Mouse (Mus musculus): ENCODE measurements around the gene Pex16. TPM values are rescaled to one million over a fixed set of nuclear protein-coding genes. Genes with fewer than 3 reads are reported as not detected.

The Pex16 gene
- total RNA-seq (2021), result 10 to 100 TPM; 24.8 to 27.4 TPM
- long read RNA-seq, experiment 1, transcript Pex16-201 (11 exons, 1,392 nt), result major isoform, 14 of 19 reads
- long read RNA-seq, experiment 1, partial matches to known transcripts, result 0 of 19 reads
- long read RNA-seq, experiment 1, other reads (novel, unspliced or antisense), result 4 of 19 reads
- long read RNA-seq, experiment 2, transcript Pex16-201 (11 exons, 1,392 nt), result major isoform, 12 of 19 reads
- long read RNA-seq, experiment 2, partial matches to known transcripts, result 5 of 19 reads
- long read RNA-seq, experiment 2, other reads (novel, unspliced or antisense), result 1 of 19 reads

DNA sequence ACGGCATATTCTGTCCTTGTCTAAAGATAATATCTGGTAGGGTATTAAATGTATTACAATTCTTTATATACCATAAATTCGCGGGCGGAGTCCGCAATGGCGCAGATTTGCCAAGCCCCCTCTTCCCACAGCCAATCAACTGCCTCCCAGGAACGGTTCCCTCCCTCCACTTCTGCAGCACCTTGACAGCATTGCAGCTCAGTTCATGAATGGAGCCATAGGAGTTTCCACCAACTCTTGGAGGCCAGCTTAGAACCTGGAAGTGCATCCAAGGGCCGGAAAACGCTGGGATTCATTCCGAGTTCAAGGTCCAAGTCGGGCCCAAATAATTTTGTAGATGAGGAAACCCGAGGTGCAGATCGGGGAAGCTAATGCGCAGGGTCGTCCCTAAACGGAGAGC lies at the start of gene Pex16, which contains the start of gene Large2:
Gene Pex16 (plus strand): TSS at position 163 of the 400 bp plus-strand sequence.
Gene Large2 (minus strand): TSS at position 356 of the 400 bp plus-strand sequence.
- DNase-seq, result peak; percentile 51 to 59

DNA sequence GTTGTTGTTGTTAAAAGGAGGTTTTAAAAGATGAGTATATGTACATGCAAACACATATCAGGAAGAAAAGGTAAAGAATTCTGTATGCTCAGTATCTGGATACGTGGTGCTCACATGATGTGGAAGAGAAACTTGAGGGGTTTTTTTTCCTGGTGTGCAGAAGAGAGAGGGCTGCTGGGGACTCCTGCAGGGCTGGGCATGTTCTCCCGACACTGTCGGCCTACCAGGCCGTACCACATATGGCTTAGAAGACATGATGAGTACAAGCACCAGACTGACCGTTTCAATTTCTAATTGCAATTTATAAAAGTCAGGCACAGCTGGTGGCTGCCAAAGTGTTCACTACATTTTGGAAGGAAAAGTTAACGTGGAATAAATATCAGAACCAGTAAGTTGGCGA lies 48.8 kb upstream of the Pex16 start:
- DNase-seq, result no peak

GRCm38 (mm10) chr2:92326221-92326620 lies 48.3 kb upstream of the Pex16 start:
- DNase-seq, result no peak

DNA sequence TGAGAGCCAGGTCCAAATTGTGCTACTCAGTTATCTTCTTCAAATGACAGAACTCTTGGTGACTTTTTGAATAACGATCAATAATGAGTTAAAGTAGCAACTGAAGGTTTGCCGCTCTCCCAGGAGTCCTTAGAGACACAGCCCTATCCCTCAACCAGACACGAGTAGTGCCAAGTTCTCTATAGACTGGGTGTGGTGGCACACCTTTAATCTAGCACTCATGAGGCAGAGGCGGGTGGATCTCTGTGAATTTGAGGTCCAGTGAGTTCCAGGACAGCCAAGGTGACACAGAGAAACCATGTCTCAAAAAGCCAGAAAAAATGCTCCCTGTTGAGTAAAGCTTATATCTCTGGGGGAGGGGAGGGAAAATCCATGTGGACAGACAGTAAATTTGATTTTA lies 46.9 kb upstream of the Pex16 start:
- DNase-seq, result no peak

DNA sequence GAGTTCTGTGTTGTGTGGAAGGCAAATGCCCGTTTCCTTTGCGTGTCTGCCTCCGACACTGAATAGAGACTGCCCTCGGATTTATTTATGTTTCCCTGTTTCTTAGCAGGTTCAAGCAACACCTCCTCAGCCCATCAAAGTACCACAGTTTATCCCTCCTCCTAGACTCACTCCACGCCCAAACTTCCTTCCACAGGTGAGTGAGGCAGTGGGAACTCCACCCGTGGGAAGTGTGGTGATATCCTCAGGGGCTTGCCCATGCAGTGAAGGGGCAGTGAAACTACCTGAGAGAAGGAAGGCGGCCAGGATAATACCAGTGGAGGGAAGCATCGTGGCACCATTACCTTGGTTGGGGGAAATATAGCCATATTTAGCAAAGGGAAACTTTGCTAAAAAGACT lies 46.3 kb upstream of the Pex16 start:
- no peak for DNase-seq

- DNase-seq, result peak; percentile 29 to 56
Measured at GRCm38 (mm10) chr2:92330840-92331239, 43.6 kb upstream of the Pex16 start.

GRCm38 (mm10) chr2:92331410-92331809 lies 43.1 kb upstream of the Pex16 start:
- DNase-seq, result no peak

- DNase-seq, result no peak
Measured at GRCm38 (mm10) chr2:92331871-92332270, 42.6 kb upstream of the Pex16 start.

- no peak for DNase-seq
Measured at GRCm38 (mm10) chr2:92342418-92342817, 32.1 kb upstream of the Pex16 start.

DNA sequence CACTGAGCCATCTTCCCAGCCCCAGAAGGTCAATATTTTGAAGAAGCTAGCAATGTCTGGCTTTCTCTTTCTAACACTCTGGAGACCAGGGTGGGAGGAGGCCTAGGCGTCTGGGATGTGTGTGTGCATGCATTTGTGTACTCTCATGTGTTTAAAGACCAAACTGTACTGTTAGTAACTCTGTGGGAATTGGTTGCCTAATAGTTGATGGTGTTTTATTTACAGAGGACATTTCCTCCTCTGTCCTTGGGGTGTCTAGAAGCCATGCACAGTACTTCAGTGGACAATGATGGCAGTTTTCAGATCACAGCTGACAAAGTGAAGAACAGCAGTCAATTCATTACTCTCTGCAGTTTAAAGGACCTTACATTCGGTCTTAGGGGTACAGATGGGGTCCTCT lies 27.3 kb upstream of the Pex16 start:
- DNase-seq, result no peak

DNA sequence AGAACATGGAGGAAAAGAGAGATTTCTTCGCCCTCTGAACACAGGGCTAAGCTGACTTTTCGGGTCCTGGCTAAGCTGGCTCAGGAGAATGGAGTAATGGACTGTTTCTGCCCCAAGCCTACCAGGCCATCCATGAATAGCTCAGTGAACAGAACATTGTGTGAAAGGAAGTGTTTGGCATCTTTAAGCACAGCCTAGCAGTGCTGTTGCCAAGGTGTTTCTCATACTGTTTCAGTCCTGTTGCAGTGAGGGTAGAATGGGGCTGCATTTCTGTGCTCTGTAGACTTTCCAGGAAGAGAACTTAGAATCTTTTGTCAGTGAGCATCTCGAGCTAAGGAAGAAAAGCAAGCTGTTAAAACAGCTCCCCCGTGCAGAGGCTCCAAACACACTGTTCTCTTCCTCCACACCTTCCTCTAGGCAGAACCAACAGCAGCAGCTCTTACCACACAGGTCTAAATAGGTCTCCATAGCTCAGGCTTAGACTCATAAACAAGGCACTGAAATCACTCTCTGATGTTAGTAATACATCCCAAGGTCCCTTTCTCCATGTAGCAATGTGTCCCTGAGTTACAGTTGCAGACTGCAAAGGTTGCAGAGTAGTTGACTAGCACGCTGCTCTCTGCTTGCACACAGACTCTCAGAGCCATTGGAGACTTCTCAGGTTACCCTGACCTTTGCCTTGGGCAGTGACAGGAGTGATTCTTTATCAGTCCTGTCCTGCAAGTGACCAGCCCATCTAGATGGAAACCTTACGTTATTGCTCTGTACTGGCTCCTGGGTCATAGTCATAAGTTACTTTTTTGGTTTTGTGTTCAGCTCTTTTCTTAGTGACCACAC lies 24.7 kb upstream of the Pex16 start:
- no peak for DNase-seq

DNA sequence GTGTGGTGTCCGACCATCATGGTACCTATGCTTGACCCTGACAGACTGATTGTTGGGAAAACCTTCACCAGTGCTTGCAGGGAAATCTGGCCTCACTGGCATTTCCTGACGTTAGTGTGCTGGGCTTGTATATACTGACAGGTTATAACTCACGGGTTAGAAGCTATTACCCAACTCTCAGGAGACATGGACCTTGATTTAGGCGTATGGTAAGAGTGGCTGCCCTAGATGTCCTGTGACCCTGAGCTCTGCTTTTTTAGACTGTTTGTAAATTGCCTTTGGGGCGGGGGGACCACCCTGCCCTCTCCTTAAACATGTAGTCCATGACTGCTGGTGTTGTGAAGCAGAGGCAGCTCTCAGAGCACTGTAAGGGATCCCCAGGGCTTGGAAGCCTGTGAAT lies 23.8 kb upstream of the Pex16 start:
- DNase-seq, result no peak

- DNase-seq, result no peak
Measured at GRCm38 (mm10) chr2:92353402-92353801, 21.1 kb upstream of the Pex16 start.

DNA sequence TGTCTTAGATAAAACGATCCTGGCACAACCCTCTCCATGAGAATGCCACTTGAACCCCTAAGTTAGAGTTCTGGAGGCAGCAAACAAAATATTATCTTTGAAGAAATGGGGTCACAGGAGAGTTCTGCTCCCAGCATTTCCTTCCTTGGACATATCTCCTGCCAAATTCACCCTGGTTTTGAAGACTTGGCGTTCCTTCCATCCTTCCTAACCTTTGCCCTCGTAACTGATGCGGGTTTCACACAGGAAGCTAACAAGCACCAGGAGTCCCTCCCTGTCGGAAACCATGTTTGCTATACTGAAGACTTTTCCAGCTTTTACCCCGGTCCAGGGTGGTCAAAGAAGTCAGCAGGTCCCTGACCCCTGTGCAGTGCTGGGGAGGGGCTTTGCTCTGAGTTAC lies 20.3 kb upstream of the Pex16 start:
- DNase-seq, result peak; percentile 39 to 56

GRCm38 (mm10) chr2:92359301-92359700 lies 15.2 kb upstream of the Pex16 start:
- DNase-seq, result peak in 1 of 2 experiments; percentile 25

GRCm38 (mm10) chr2:92360186-92360823 lies 14.2 kb upstream of the Pex16 start:
- DNase-seq, result no peak

GRCm38 (mm10) chr2:92360893-92361292 lies 13.6 kb upstream of the Pex16 start:
- DNase-seq, result no peak

DNA sequence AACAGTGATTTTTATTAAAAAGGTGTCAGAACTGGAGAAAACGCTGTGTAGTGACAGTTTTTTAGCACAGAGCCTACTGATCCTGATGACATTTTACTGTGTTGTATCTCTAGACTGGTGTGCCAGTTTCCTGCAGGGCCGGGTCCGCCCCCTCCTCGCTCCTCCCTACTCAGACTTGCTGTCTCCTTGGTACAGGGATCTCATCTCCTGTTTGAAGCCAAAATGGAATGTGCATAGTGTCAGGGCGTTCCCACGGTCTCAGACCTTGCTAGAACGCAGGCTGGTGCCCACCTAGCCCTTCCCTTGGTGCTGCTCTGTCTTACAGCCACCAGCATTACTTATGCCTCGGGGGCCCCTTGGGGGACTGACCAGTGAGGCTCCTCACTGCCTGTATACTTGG lies 12.7 kb upstream of the Pex16 start:
- no peak for DNase-seq

- DNase-seq, result no peak
Measured at GRCm38 (mm10) chr2:92362571-92363228, 11.8 kb upstream of the Pex16 start.

DNA sequence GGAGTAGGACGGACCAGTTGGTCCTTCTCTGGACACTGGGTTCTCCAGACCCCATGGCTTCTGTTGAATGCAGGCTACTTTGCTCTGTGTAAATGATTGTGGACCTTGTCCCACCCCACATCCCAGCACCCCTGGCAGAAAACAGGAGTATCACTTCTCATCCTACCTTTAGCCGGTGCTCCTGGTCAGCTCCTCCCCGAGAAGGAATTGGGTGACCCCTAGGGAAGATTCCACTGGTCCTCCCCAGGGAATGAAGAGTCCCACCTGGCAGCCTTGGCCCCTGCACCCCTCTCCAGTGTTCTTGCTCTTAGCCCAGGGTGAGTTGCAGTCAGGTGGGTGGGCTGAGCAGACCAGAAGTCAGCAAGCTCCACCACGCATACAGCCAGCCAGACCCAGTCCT lies 10.4 kb upstream of the Pex16 start:
- DNase-seq, result no peak

DNA sequence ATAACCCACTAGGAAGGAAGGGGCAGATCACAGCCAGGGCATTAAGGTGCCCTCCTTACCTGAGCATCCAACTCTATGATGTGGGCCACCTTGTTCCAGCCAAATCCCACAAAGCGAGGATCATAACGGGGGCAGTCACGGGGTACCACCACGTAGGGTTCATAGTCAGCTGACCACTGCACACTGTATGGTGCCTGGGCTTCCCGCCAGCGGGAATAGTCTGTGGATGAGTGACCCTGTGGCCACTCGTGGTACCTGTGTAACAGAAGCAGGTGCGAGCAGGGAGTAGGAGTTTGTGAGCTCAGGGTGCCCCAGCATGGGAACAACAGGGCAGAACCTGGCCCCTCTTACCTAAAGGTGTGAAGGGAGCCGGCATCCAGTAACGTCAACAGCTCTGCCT lies 8.9 kb upstream of the Pex16 start:
- no peak for DNase-seq

- no peak for DNase-seq
Measured at GRCm38 (mm10) chr2:92367383-92368029, 7.0 kb upstream of the Pex16 start.
